Mouse (Mus musculus): ENCODE data around the gene Fbln2. TPM values are rescaled to one million over a fixed set of nuclear protein-coding genes. Genes with fewer than 3 reads are reported as not detected.

The Fbln2 gene
- polyA plus RNA-seq, 1 experiment from 2014 or later, result 29.7 TPM

- WGBS, result 3% methylated on average over 35 of the region's 35 CpGs
- Histone ChIP-seq H3K9ac (ENCODE audit: low read depth, low read length) (peak overlapping the region; percentile 56), H3K4me3 (ENCODE audit: low read length) (peak overlapping the region; percentile 36), H3K4me2 (ENCODE audit: low read length) (peak overlapping the region; percentile 83), H3K27ac (ENCODE audit: low read depth, low read length) (peak overlapping the region; percentile 78), H3K27me3 (replicated peaks; ENCODE audit: control insufficient read depth, insufficient read depth, low read length) (peaks cover 3% of the 10 kb centered on the region), H3K36me3 (ENCODE audit: control insufficient read depth, insufficient read depth, low read length) (no peaks in the 10 kb centered on the region), H3K9me3 (ENCODE audit: control insufficient read depth, low read length) (no peaks in the 10 kb centered on the region), H3K4me1 (ENCODE audit: control insufficient read depth, insufficient read depth, low read depth, low read length) (peaks cover 23% of the 10 kb centered on the region)
- peak; percentile 67 for ATAC-seq
These were observed 72.5 kb downstream of the Fbln2 start for GRCm38 (mm10) chr6:91284521-91285449.

GRCm38 (mm10) chr6:91285450-91285790, 73.2 kb downstream of the Fbln2 start:
- Histone ChIP-seq H3K4me2 (ENCODE audit: low read length) (peak overlapping the region; percentile 83), H3K27ac (ENCODE audit: low read depth, low read length) (peak overlapping the region; percentile 78), H3K9ac (ENCODE audit: low read depth, low read length) (peak overlapping the region; percentile 56), H3K27me3 (replicated peaks; ENCODE audit: control insufficient read depth, insufficient read depth, low read length) (peaks cover 3% of the 10 kb centered on the region), H3K36me3 (ENCODE audit: control insufficient read depth, insufficient read depth, low read length) (no peaks in the 10 kb centered on the region), H3K4me3 (ENCODE audit: low read length) (peak overlapping the region; percentile 36), H3K9me3 (ENCODE audit: control insufficient read depth, low read length) (no peaks in the 10 kb centered on the region), H3K4me1 (ENCODE audit: control insufficient read depth, insufficient read depth, low read depth, low read length) (peaks cover 23% of the 10 kb centered on the region)
- under 1% methylated on average over 28 of the region's 28 CpGs for WGBS
- ATAC-seq, result peak; percentile 72

- ATAC-seq, result peak; percentile 17; the same call in 1 of the 2 replicates
- H3K4me2 ChIP-seq (ENCODE audit: low read length), result peak overlapping the region; percentile 83
- H3K27ac ChIP-seq (ENCODE audit: low read depth, low read length), result no peak overlapping the region
- WGBS, result 25% methylated on average over 30 of the region's 30 CpGs
- no peaks in the 10 kb centered on the region for H3K9me3 ChIP-seq (ENCODE audit: control insufficient read depth, low read length)
- H3K36me3 ChIP-seq (ENCODE audit: control insufficient read depth, insufficient read depth, low read length), result no peaks in the 10 kb centered on the region
- H3K9ac ChIP-seq (ENCODE audit: low read depth, low read length), result peak overlapping the region; percentile 56; the same call in 1 of the 2 replicates
- H3K4me3 ChIP-seq (ENCODE audit: low read length), result peak overlapping the region; percentile 36
- H3K4me1 ChIP-seq (ENCODE audit: control insufficient read depth, insufficient read depth, low read depth, low read length), result peaks cover 23% of the 10 kb centered on the region
- peaks cover 3% of the 10 kb centered on the region for H3K27me3 ChIP-seq (replicated peaks; ENCODE audit: control insufficient read depth, insufficient read depth, low read length)
These were observed 73.7 kb downstream of the Fbln2 start for GRCm38 (mm10) chr6:91285814-91286545.

GRCm38 (mm10) chr6:91286624-91287023, 74.4 kb downstream of the Fbln2 start:
- ATAC-seq, result peak; percentile 10; the same call in 1 of the 2 replicates
- Histone ChIP-seq H3K9ac (ENCODE audit: low read depth, low read length) (no peak overlapping the region), H3K4me1 (ENCODE audit: control insufficient read depth, insufficient read depth, low read depth, low read length) (peaks cover 23% of the 10 kb centered on the region), H3K4me3 (ENCODE audit: low read length) (no peak overlapping the region), H3K9me3 (ENCODE audit: control insufficient read depth, low read length) (no peaks in the 10 kb centered on the region), H3K4me2 (ENCODE audit: low read length) (peak overlapping the region; percentile 30), H3K36me3 (ENCODE audit: control insufficient read depth, insufficient read depth, low read length) (no peaks in the 10 kb centered on the region), H3K27ac (ENCODE audit: low read depth, low read length) (no peak overlapping the region; the same call in 1 of the 2 replicates), H3K27me3 (replicated peaks; ENCODE audit: control insufficient read depth, insufficient read depth, low read length) (peaks cover 3% of the 10 kb centered on the region)
- WGBS, result 2% methylated on average over 15 of the region's 15 CpGs

GRCm38 (mm10) chr6:91287148-91287547, 74.9 kb downstream of the Fbln2 start:
- ATAC-seq, result no peak
- Histone ChIP-seq H3K4me3 (ENCODE audit: low read length) (no peak overlapping the region), H3K27ac (ENCODE audit: low read depth, low read length) (no peak overlapping the region; the same call in 1 of the 2 replicates), H3K4me2 (ENCODE audit: low read length) (peak overlapping the region; percentile 30; the same call in 1 of the 2 replicates), H3K9ac (ENCODE audit: low read depth, low read length) (no peak overlapping the region), H3K27me3 (replicated peaks; ENCODE audit: control insufficient read depth, insufficient read depth, low read length) (peaks cover 3% of the 10 kb centered on the region), H3K9me3 (ENCODE audit: control insufficient read depth, low read length) (no peaks in the 10 kb centered on the region), H3K4me1 (ENCODE audit: control insufficient read depth, insufficient read depth, low read depth, low read length) (peaks cover 23% of the 10 kb centered on the region), H3K36me3 (ENCODE audit: control insufficient read depth, insufficient read depth, low read length) (no peaks in the 10 kb centered on the region)
- 68% methylated on average over 4 of the region's 4 CpGs for WGBS

- no peak overlapping the region for H3K4me2 ChIP-seq (ENCODE audit: low read length)
- H3K36me3 ChIP-seq (ENCODE audit: control insufficient read depth, insufficient read depth, low read length), result no peaks in the 10 kb centered on the region
- no peak overlapping the region for H3K27ac ChIP-seq (ENCODE audit: low read depth, low read length)
- no peak overlapping the region for H3K9ac ChIP-seq (ENCODE audit: low read depth, low read length)
- H3K27me3 ChIP-seq (replicated peaks; ENCODE audit: control insufficient read depth, insufficient read depth, low read length), result peaks cover 3% of the 10 kb centered on the region
- WGBS, result 70% methylated on average over 6 of the region's 6 CpGs
- no peak overlapping the region for H3K4me3 ChIP-seq (ENCODE audit: low read length)
- no peak for ATAC-seq
- H3K4me1 ChIP-seq (ENCODE audit: control insufficient read depth, insufficient read depth, low read depth, low read length), result peaks cover 23% of the 10 kb centered on the region
- no peaks in the 10 kb centered on the region for H3K9me3 ChIP-seq (ENCODE audit: control insufficient read depth, low read length)
These were observed 75.4 kb downstream of the Fbln2 start for GRCm38 (mm10) chr6:91287636-91288035.

- WGBS, result 67% methylated on average over 3 of the region's 3 CpGs
- peaks cover 23% of the 10 kb centered on the region for H3K4me1 ChIP-seq (ENCODE audit: control insufficient read depth, insufficient read depth, low read depth, low read length)
- H3K36me3 ChIP-seq (ENCODE audit: control insufficient read depth, insufficient read depth, low read length), result no peaks in the 10 kb centered on the region
- peaks cover 3% of the 10 kb centered on the region for H3K27me3 ChIP-seq (replicated peaks; ENCODE audit: control insufficient read depth, insufficient read depth, low read length)
- ATAC-seq, result no peak
- H3K9ac ChIP-seq (ENCODE audit: low read depth, low read length), result no peak overlapping the region
- H3K27ac ChIP-seq (ENCODE audit: low read depth, low read length), result no peak overlapping the region
- no peak overlapping the region for H3K4me3 ChIP-seq (ENCODE audit: low read length)
- no peaks in the 10 kb centered on the region for H3K9me3 ChIP-seq (ENCODE audit: control insufficient read depth, low read length)
- H3K4me2 ChIP-seq (ENCODE audit: low read length), result no peak overlapping the region
These were observed 76.1 kb downstream of the Fbln2 start for GRCm38 (mm10) chr6:91288251-91288785.

GRCm38 (mm10) chr6:91288961-91289360, 76.7 kb downstream of the Fbln2 start:
- Histone ChIP-seq H3K27me3 (replicated peaks; ENCODE audit: control insufficient read depth, insufficient read depth, low read length) (peaks cover 3% of the 10 kb centered on the region), H3K4me3 (ENCODE audit: low read length) (no peak overlapping the region), H3K9me3 (ENCODE audit: control insufficient read depth, low read length) (no peaks in the 10 kb centered on the region), H3K9ac (ENCODE audit: low read depth, low read length) (no peak overlapping the region), H3K4me1 (ENCODE audit: control insufficient read depth, insufficient read depth, low read depth, low read length) (peaks cover 23% of the 10 kb centered on the region), H3K36me3 (ENCODE audit: control insufficient read depth, insufficient read depth, low read length) (no peaks in the 10 kb centered on the region), H3K27ac (ENCODE audit: low read depth, low read length) (no peak overlapping the region), H3K4me2 (ENCODE audit: low read length) (no peak overlapping the region)
- WGBS, result 95% methylated on average over 1 of the region's 1 CpGs
- ATAC-seq, result no peak

- no peak overlapping the region for H3K4me3 ChIP-seq (ENCODE audit: low read length)
- no peaks in the 10 kb centered on the region for H3K36me3 ChIP-seq (ENCODE audit: control insufficient read depth, insufficient read depth, low read length)
- H3K4me2 ChIP-seq (ENCODE audit: low read length), result no peak overlapping the region
- no peak overlapping the region for H3K27ac ChIP-seq (ENCODE audit: low read depth, low read length)
- H3K9me3 ChIP-seq (ENCODE audit: control insufficient read depth, low read length), result no peaks in the 10 kb centered on the region
- H3K9ac ChIP-seq (ENCODE audit: low read depth, low read length), result no peak overlapping the region
- WGBS, result 63% methylated on average over 10 of the region's 10 CpGs
- peaks cover 3% of the 10 kb centered on the region for H3K27me3 ChIP-seq (replicated peaks; ENCODE audit: control insufficient read depth, insufficient read depth, low read length)
- H3K4me1 ChIP-seq (ENCODE audit: control insufficient read depth, insufficient read depth, low read depth, low read length), result peaks cover 6% of the 10 kb centered on the region
- ATAC-seq, result no peak
These were observed 78.7 kb downstream of the Fbln2 start for GRCm38 (mm10) chr6:91290937-91291336.
